Mouse (Mus musculus) lung, postnatal 0 days (tissue): ENCODE results near the gene Tmem59l.

Experiments
- CTCF ChIP-seq: IDR thresholded peaks from 2 replicates; pipeline ENCODE4 v1.5.1; 2016; ENCODE audit warnings: antibody characterized with exemption, mild to moderate bottlenecking
- EP300 ChIP-seq: IDR thresholded peaks from 2 replicates; pipeline ENCODE4 v1.6.1; 2016; ENCODE audit warnings: antibody characterized with exemption, mild to moderate bottlenecking, control low read depth

GRCm38 (mm10) chr8:70492664-70493640 lies 5.8 kb upstream of the Tmem59l start, which contains the start of gene Crlf1:
- no peak for TF ChIP-seq CTCF
- no peak for TF ChIP-seq EP300
